Mouse (Mus musculus) hindbrain, embryonic 13.5 days (tissue): ENCODE results near the gene D2hgdh. TPM values are rescaled to one million over a fixed set of nuclear protein-coding genes. Genes with fewer than 3 reads are reported as not detected.
"Not testable (repeated sequence)": the region's sequence is repeated elsewhere in the genome, so short reads cannot be mapped to it uniquely, and the experiment has no call there.

ENCODE experiments used
- ATAC-seq: fragments of 200-750 bp; cut with Nextera tagmentation; 2 replicates; pipeline ENCODE4 v1.8.0; 2017; ENCODE audit warnings: moderate TSS enrichment; ENCODE audit not compliant: low FRiP score
- H3K27ac ChIP-seq: fragments of 300-500 bp; sonication (generic); 2 replicates; pipeline ENCODE4 v1.5.1; 2015; ENCODE audit warnings: inconsistent platforms, mild to moderate bottlenecking, moderate library complexity
- H3K27me3 ChIP-seq: fragments of 300-500 bp; sonication (generic); 2 replicates; pipeline ENCODE4 v1.6.1; 2015; ENCODE audit warnings: mild to moderate bottlenecking, inconsistent platforms
- H3K36me3 ChIP-seq: fragments of 300-500 bp; sonication (generic); 2 replicates; pipeline ENCODE4 v1.6.1; 2015; ENCODE audit warnings: mild to moderate bottlenecking, inconsistent platforms
- H3K4me1 ChIP-seq: fragments of 300-500 bp; sonication (generic); replicated peaks from 2 replicates; pipeline ENCODE4 v1.6.1; 2015; ENCODE audit warnings: inconsistent platforms
- H3K4me2 ChIP-seq: fragments of 300-500 bp; sonication (generic); 2 replicates; pipeline ENCODE4 v1.6.1; 2015; ENCODE audit warnings: inconsistent platforms, mild to moderate bottlenecking, moderate library complexity
- H3K4me3 ChIP-seq: fragments of 300-500 bp; sonication (generic); 2 replicates; pipeline ENCODE4 v1.5.1; 2015; ENCODE audit warnings: mild to moderate bottlenecking, inconsistent platforms
- H3K9ac ChIP-seq: fragments of 300-500 bp; sonication (generic); 2 replicates; pipeline ENCODE4 v1.6.1; 2015; ENCODE audit warnings: mild to moderate bottlenecking, inconsistent platforms
- H3K9me3 ChIP-seq: fragments of 300-500 bp; sonication (generic); 2 replicates; pipeline ENCODE4 v1.6.1; 2016; ENCODE audit warnings: inconsistent platforms
- WGBS: fragments of 180-500 bp; shearing (Covaris S2); methylation state at CpG from one replicate; pipeline ENCODE4 v1.1.7; 2015; 5-methylcytosine and 5-hydroxymethylcytosine counted together
- polyA plus RNA-seq: library from polyadenylated mRNA; unstranded; fragments of >200 nt; fragmentation: Nextera tagmentation; extraction: Ambion mirVana; gene quantifications from 2 replicates; pipeline ENCODE4 v1.2.1, GENCODE M21; 2015

Gene D2hgdh
- polyA plus RNA-seq, 1 experiment from 2014 or later = 19.3 TPM

DNA sequence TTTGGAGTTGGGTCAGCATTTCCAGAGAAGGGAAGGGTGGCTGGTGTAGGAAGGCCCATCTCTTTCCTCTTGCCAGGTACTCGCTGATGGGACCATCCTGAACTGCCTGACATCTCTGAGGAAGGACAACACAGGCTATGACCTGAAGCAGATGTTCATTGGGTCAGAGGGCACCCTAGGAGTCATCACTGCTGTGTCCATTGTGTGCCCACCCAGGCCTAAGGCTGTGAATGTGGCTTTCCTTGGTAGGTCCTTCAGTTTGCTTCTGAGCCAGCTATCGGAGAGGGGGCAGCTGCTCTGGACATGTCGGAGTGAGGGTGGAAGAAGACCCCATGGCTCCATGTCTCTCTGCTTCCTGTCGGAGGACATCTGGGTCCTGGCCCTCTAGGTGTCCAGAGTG, 10.5 kb downstream of the D2hgdh start:
- Histone ChIP-seq H3K9me3 (no peaks in the 10 kb centered on the region), H3K4me3 (no peak overlapping the region), H3K27me3 (no peaks in the 10 kb centered on the region), H3K4me2 (no peak overlapping the region), H3K36me3 (peaks cover 27% of the 10 kb centered on the region), H3K27ac (no peak overlapping the region), H3K4me1 (no peaks in the 10 kb centered on the region), H3K9ac (no peak overlapping the region)
- WGBS = 96% methylated on average over 3 of the region's 4 CpGs
- ATAC-seq = no peak

DNA sequence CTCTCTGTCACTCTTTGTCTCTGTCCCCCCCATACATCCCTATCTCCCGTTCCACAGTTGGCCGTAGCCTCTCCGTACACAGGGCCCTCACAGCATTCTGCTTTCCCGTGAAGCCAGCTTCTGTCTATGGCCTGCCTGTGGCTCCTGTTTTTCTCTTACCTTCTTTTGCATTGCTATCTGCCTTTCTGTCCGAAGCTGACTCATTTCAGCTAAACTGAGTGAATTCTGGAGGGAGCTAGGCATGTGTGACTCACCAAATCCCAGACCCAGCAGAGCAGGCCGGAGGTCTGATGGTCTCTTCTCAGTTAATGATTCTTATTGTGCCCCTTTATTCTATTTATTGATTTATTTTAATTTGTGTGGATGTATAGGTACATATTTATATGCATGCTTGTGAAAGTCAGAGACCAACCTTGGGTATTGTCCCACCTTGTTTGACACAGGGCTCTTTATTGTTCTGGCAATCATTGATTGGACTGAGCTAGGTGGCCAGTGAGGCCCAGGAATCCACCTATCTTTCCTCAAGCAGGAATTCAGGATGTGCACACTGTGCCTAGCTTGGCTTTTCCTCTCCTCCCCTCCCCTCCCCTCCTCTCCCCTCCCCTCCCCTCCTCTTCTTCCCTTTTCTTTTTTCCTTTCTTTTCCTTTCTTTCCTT, 11.3 kb downstream of the D2hgdh start:
- 93% methylated on average over 6 of the region's 6 CpGs for WGBS

DNA sequence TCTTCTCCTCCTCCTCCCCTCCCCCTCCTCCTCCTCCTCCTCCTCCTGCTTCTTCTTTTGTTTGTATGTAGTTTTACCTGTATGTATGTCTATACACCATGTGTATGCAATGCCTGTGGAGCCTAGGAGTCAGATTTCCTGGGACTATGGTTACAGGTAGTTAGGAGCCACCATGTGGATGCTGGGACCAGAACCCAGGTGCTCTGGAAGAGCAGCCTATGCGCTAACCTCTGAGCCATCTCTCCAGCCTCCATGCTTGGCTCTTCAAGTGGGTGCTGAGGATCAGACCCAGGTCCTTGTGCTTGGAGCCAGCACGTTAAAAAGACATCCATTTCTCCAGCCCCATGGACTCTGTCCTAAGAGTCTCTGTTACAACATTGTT, 11.8 kb downstream of the D2hgdh start:
- Histone ChIP-seq H3K4me3 (no peak overlapping the region), H3K9ac (no peak overlapping the region), H3K9me3 (no peaks in the 10 kb centered on the region), H3K4me2 (no peak overlapping the region), H3K36me3 (peaks cover 27% of the 10 kb centered on the region), H3K27me3 (no peaks in the 10 kb centered on the region), H3K27ac (no peak overlapping the region), H3K4me1 (no peaks in the 10 kb centered on the region)
- 98% methylated on average over 2 of the region's 2 CpGs for WGBS
- ATAC-seq = no peak

More for the DNA sequence above, 11.3 kb downstream of the D2hgdh start:
- Histone ChIP-seq H3K4me1 (no peaks in the 10 kb centered on the region), H3K27me3 (no peaks in the 10 kb centered on the region), H3K36me3 (peaks cover 27% of the 10 kb centered on the region), H3K27ac (no peak overlapping the region), H3K9ac (no peak overlapping the region), H3K9me3 (no peaks in the 10 kb centered on the region), H3K4me2 (no peak overlapping the region), H3K4me3 (no peak overlapping the region)
- ATAC-seq = no peak

DNA sequence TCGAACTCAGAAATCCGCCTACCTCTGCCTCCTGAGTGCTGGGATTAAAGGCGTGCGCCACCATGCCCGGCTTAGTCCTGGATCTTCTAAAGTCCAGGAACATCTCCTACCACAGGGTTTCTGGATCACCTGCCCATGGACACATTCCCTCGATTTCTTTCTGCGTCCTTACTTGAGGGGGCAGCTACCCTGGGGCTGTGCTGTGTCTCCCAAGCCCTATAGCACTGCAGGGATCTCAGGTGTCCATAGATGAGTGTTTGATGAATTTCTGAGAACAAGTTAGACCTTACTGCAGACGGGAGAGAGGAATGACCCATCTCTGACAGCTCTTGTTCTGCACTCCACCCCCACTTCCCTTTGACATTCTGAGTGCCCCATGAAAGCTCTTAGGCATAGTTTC, 12.6 kb downstream of the D2hgdh start:
- no peak overlapping the region for H3K27ac ChIP-seq
- no peak overlapping the region for H3K4me2 ChIP-seq
- no peak overlapping the region for H3K9ac ChIP-seq
- no peaks in the 10 kb centered on the region for H3K9me3 ChIP-seq
- no peak overlapping the region for H3K4me3 ChIP-seq
- H3K4me1 ChIP-seq = no peaks in the 10 kb centered on the region
- H3K27me3 ChIP-seq = no peaks in the 10 kb centered on the region
- 98% methylated on average over 8 of the region's 8 CpGs for WGBS
- H3K36me3 ChIP-seq = peaks cover 27% of the 10 kb centered on the region
- ATAC-seq = no peak

DNA sequence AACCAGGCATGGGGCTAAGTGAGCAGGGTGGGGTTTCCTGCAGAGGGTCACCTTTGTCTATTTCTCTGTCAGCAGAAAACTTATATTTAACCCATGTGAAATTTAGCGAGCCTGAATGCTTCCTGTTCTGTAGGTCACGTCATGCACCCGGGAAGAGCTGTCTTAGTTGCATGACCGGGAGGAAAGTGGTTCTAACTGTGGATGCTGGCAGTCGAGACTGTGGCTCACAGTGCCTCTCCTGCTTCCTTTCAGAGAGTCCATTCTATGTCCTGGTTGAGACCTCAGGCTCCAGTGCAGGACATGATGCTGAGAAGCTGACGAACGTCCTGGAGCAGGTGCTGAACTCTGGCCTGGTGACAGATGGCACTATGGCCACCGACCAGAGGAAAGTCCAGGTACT, 13.9 kb downstream of the D2hgdh start:
- H3K27me3 ChIP-seq, H3K9me3 ChIP-seq: not testable (repeated sequence)
- WGBS = 93% methylated on average over 8 of the region's 8 CpGs

DNA sequence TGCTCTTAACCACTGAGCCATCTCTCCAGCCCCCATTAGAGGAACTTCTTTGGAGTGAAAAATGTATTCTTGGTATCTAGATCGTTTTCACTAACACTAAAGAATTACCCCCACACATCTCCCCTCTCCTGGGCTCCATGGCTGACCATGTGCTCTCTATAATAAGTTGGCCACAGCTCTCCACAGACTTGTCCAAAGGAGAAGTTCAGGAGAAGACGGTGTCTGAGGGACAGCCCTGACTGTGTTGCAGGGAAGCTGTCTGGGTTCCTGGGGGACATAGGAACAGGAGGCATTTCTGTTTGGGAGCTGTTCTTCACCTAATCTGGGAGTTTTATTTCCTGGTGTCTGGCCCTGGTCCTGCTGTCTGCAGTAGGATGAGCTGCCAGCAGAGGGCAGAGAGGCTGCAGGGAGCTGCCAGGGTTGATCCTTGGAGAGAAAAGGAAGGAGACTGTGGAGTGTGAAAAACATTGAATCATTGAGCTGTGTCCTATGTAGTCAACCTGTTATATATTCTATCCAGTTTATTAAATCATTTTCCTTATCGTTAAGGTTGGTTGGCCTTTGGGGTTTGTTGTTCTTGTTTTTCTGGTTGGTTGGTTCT, 21.2 kb downstream of the D2hgdh start:
- 88% methylated on average over 2 of the region's 3 CpGs for WGBS
- not testable (repeated sequence) for H3K27ac ChIP-seq
- peak; percentile 72; the same call in 1 of the 2 replicates for ATAC-seq

More for the DNA sequence above, 13.9 kb downstream of the D2hgdh start:
- H3K4me1 ChIP-seq, H3K9ac ChIP-seq, H3K4me2 ChIP-seq, H3K27ac ChIP-seq, ATAC-seq, H3K4me3 ChIP-seq: not testable (repeated sequence)
- H3K36me3 ChIP-seq = peaks cover 27% of the 10 kb centered on the region

DNA sequence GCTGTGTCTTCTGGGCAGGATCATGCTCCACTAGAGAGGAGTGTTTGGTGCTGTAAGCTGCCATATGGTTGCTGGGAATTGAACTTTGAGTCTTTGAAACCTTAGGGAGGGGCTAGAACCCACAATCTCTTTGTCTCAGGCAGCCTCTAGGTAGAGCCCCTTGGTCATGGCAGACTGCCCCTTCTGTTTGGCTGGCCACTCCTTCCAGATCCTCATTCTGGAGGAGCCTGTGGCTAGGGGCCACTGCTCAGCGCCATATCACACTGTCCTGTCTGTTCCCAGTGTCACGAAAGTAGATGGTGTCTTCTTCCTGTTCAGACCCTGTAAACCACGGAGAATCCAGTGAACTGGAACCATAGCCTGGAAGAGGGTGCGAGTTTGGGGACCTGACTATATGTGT, 31.1 kb downstream of the D2hgdh start:
- H3K4me1 ChIP-seq, ATAC-seq, H3K27ac ChIP-seq, H3K4me2 ChIP-seq, H3K4me3 ChIP-seq, H3K27me3 ChIP-seq, H3K9ac ChIP-seq, H3K9me3 ChIP-seq, H3K36me3 ChIP-seq: not testable (repeated sequence)
- WGBS = 90% methylated on average over 4 of the region's 4 CpGs

More for the DNA sequence above, 21.2 kb downstream of the D2hgdh start:
- H3K4me3 ChIP-seq, H3K9me3 ChIP-seq, H3K36me3 ChIP-seq, H3K4me1 ChIP-seq, H3K27me3 ChIP-seq, H3K9ac ChIP-seq, H3K4me2 ChIP-seq: not testable (repeated sequence)

DNA sequence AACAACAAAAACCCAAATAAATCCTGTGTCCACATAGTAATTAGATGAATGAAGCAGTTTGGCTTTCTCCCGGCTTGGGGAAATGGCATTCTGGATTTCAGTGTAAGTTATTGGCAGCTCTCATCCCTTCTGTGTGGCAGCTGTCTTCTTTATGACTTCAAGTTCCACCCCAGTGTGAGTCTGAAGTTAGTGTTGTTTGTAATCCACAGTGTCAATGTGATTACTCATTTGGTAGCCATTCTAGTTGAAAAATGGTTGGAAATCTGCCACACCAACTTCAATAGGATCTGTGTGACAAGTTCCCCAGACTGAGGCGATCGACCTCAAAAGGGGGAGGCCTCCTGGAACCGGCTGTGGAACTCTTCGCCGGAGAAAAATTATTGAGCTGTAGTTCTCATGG, 32.7 kb downstream of the D2hgdh start:
- no peak overlapping the region for H3K27ac ChIP-seq
- no peaks in the 10 kb centered on the region for H3K9me3 ChIP-seq
- 68% methylated on average over 6 of the region's 6 CpGs for WGBS
- H3K4me1 ChIP-seq = no peaks in the 10 kb centered on the region
- no peak overlapping the region for H3K4me3 ChIP-seq
- no peak overlapping the region for H3K9ac ChIP-seq
- no peaks in the 10 kb centered on the region for H3K27me3 ChIP-seq
- no peak for ATAC-seq
- H3K36me3 ChIP-seq = no peaks in the 10 kb centered on the region
- H3K4me2 ChIP-seq = no peak overlapping the region

DNA sequence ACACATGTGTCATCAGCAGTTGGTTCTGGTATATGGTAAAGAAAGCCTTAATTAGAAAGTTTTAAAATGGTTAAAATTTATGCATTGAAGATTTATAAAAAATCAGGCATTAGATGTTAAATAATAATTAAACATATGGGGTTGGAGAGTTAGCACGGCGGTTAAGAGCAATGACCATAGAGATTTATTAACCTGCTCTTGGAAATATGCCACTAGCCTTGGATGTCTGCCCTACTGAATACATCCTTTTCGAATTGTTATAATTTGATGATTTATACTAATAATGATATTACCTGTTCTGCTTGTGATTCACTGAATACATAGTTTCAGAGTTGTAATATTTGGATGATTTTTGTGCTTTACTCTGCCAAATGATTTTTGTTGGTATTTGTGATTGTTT, 33.3 kb downstream of the D2hgdh start:
- no peaks in the 10 kb centered on the region for H3K9me3 ChIP-seq
- H3K9ac ChIP-seq = no peak overlapping the region
- no peaks in the 10 kb centered on the region for H3K27me3 ChIP-seq
- no peak overlapping the region for H3K27ac ChIP-seq
- no peak for ATAC-seq
- no peak overlapping the region for H3K4me3 ChIP-seq
- no peaks in the 10 kb centered on the region for H3K36me3 ChIP-seq
- no peaks in the 10 kb centered on the region for H3K4me1 ChIP-seq
- H3K4me2 ChIP-seq = no peak overlapping the region
- 84% methylated on average over 3 of the region's 3 CpGs for WGBS

DNA sequence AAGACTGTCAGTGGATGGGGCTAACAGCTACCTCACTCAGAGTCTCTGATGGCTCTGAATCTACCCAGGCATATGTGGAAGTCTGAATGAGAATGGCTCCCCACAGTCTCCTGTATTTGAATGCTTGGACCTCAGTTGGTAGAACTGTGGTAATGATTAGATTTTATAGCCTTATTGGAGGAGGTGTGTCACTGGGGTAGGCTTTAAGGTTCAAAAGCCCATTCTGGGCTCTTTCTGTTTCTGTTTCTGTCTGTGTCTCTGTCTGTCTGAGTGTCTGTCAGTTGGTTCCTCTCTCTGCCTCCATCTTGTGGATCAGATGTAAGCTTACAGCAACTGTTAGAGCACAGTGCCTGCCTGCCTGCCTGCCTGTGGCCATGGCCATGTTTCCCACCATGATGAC, 34.9 kb downstream of the D2hgdh start:
- Histone ChIP-seq H3K9ac (no peak overlapping the region), H3K4me2 (no peak overlapping the region), H3K36me3 (no peaks in the 10 kb centered on the region), H3K4me1 (no peaks in the 10 kb centered on the region), H3K9me3 (no peaks in the 10 kb centered on the region), H3K27me3 (no peaks in the 10 kb centered on the region), H3K4me3 (no peak overlapping the region), H3K27ac (no peak overlapping the region)
- ATAC-seq = no peak

DNA sequence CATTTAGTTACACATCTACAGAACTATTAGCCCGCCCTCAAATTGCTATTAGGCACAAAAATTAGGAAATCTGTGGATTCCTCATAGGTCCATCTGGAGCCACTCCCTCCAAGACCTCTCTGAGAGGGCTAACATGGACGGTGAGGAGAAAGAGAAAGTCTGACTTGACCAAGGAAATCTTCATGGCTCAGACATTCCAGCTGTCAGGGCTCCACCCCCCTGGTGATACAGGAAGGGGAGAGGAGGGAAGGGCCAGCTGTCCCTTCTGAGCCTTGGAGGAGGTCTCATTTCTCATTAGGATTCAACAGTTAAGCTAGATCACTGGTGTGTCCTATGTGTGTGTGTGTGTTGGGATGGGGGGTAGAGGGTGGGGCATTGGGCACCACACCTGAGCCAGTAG, 36.3 kb downstream of the D2hgdh start, which contains the start of gene Gal3st2:
Gal3st2 (plus strand) TSS at position 259 of the 400 bp plus-strand sequence.
- not testable (repeated sequence) for H3K9me3 ChIP-seq, H3K4me1 ChIP-seq, H3K9ac ChIP-seq, H3K4me3 ChIP-seq, H3K4me2 ChIP-seq, ATAC-seq, H3K27ac ChIP-seq, H3K27me3 ChIP-seq, H3K36me3 ChIP-seq
- 69% methylated on average over 2 of the region's 2 CpGs for WGBS

DNA sequence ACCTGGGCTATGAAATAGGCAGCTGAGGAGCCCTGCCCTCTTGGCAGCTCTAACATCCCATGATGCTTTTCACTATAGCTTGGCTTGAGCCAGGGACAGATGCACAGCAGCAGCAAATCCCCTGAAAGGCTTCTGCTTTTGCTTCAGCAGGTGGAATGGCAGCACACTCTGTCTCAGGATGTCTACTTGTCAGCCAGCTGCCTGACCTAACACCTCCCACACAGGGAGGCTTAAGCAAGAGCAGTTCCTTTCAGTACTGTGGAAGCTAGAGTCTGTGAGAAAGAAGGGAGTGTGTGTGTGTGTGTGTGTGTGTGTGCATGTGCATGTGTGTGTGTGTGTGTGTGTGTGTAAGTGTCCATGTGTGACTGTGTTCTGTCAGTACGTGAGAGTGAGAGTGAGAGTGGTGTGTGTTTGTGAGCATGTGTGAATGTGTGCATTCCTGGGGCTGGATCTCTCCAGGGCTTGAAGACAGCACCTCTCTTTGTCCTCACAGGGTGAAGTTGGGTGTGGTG, 46.9 kb downstream of the D2hgdh start:
- not testable (repeated sequence) for H3K9ac ChIP-seq, H3K27me3 ChIP-seq, ATAC-seq, H3K4me1 ChIP-seq, H3K4me3 ChIP-seq, H3K36me3 ChIP-seq, H3K4me2 ChIP-seq, H3K9me3 ChIP-seq, H3K27ac ChIP-seq
- WGBS = 67% methylated on average over 1 of the region's 1 CpGs

DNA sequence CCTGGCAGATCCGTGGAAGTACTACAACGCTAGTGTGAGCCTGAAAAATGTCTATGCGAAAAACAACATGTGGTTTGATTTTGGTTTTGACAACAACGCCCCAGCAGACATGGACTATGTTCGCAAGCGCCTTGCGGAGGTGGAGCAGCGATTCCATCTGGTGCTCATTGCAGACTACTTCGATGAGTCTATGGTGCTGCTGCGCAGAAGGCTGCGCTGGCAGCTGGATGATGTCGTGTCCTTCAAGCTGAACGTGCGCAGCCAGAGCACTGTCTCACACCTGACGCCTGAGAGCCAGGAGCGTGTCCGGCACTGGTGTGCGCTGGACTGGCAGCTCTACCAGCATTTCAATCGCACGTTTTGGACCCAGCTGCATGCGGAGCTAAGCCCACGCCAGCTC, 49.7 kb downstream of the D2hgdh start:
- not testable (repeated sequence) for ATAC-seq, H3K36me3 ChIP-seq, H3K27ac ChIP-seq, H3K27me3 ChIP-seq, H3K4me1 ChIP-seq, H3K9ac ChIP-seq, H3K4me2 ChIP-seq, H3K4me3 ChIP-seq, H3K9me3 ChIP-seq
- WGBS = 97% methylated on average over 14 of the region's 22 CpGs
